Comparison of ENCODE assay signal across 9 mouse cellular contexts in genomic region chr19:10390099-10390680, GRCm38 (mm10). TPM values are rescaled to one million over a fixed set of nuclear protein-coding genes. Genes with fewer than 3 reads are reported as not detected.
DNase-seq lines count a peak whose midpoint lies in the region; ATAC-seq and TF ChIP-seq lines count a peak whose summit lies in the region.
"Had no signal": no experiment of that assay in that cellular context is flagged by ENCODE, and none has a peak within 500 bp of the region (broad histone marks: within the 10 kb centered on the region; RNA-seq: fewer than 3 reads in every experiment).

No protein-coding gene starts in this region.

- no peaks in the 10 kb centered on the region; the same call in 1 of the 2 replicates for H3K4me1 ChIP-seq in heart, embryonic 16.5 days (ENCODE audit: control insufficient read depth, insufficient read depth, low read length)
- H3K4me1 ChIP-seq in cerebellum, adult 2 months (ENCODE audit: control insufficient read depth, insufficient read depth, low read length): peaks cover 36% of the 10 kb centered on the region
- peaks cover 42% of the 10 kb centered on the region for H3K4me1 ChIP-seq in forebrain, embryonic 15.5 days
- H3K4me1 ChIP-seq in liver, postnatal 0 days (ENCODE audit: insufficient read depth): peaks cover 3% of the 10 kb centered on the region; the same call in 1 of the 2 replicates

- TF ChIP-seq CTCF in cerebellum, adult 2 months (IDR thresholded peaks at IDR 0.05; ENCODE audit: borderline replicate concordance, insufficient read depth, low read depth, low read length): no peak
- no peak for TF ChIP-seq CTCF in liver, postnatal 0 days (IDR thresholded peaks at IDR 0.05; ENCODE audit: low read depth)

- no peaks in the 10 kb centered on the region for H3K36me3 ChIP-seq in heart, embryonic 16.5 days (ENCODE audit: control insufficient read depth, insufficient read depth)
- no peaks in the 10 kb centered on the region for H3K36me3 ChIP-seq in forebrain, embryonic 15.5 days
- no peaks in the 10 kb centered on the region for H3K36me3 ChIP-seq in liver, postnatal 0 days (replicated peaks; ENCODE audit: insufficient read depth, low read length)

- no peaks in the 10 kb centered on the region for H3K9me3 ChIP-seq in heart, embryonic 16.5 days (replicated peaks; ENCODE audit: control insufficient read depth, low read length)
- H3K9me3 ChIP-seq in forebrain, embryonic 15.5 days: no peaks in the 10 kb centered on the region
- H3K9me3 ChIP-seq in liver, postnatal 0 days (ENCODE audit: low read length): no peaks in the 10 kb centered on the region

- no peak for ATAC-seq in heart, embryonic 16.5 days (replicated peaks; ENCODE audit: extremely low read depth, insufficient read depth, low FRiP score)
- no peak for ATAC-seq in forebrain, embryonic 15.5 days (replicated peaks)
- ATAC-seq in liver, postnatal 0 days: no peak

- peak overlapping the region; percentile 85 for H3K4me2 ChIP-seq in heart, embryonic 16.5 days (ENCODE audit: low read depth, low read length)
- peak overlapping the region; percentile 50 for H3K4me2 ChIP-seq in forebrain, embryonic 15.5 days (replicated peaks)
- H3K4me2 ChIP-seq in liver, postnatal 0 days (ENCODE audit: low read depth, low read length): no peak overlapping the region

- DNase-seq in heart, postnatal 10 days: no peak
- DNase-seq in cerebellum, adult 2 months: peak; percentile 64 to 66
- peak; percentile 11 for DNase-seq in liver, postnatal 0 days
- no peak for DNase-seq in embryo, embryonic 11 days
- DNase-seq in spleen, adult 18-20 months: no peak
- no peak for DNase-seq in gastrocnemius, postnatal 14 days

- TF ChIP-seq POLR2A in cerebellum, adult 2 months (IDR thresholded peaks at IDR 0.05; ENCODE audit: borderline replicate concordance, insufficient read depth, low read length): no peak

- intact Hi-C loops in heart, postnatal 10 days (cut with DNase I): loop anchor here (2.0 kb wide), 1 partner anchor 95 kb away; no protein-coding TSS in a partner anchor
- intact Hi-C loops in gastrocnemius, postnatal 14 days (cut with DNase I; ENCODE audit: low total_unique reads): loop anchor here (5.0 kb wide), 1 partner anchor 48 kb away; no protein-coding TSS in a partner anchor

- H3K27me3 ChIP-seq in heart, embryonic 16.5 days (ENCODE audit: control insufficient read depth, insufficient read depth, low read length): peaks cover 40% of the 10 kb centered on the region
- H3K27me3 ChIP-seq in cerebellum, adult 2 months (ENCODE audit: control insufficient read depth, insufficient read depth, low read length): no peaks in the 10 kb centered on the region
- no peaks in the 10 kb centered on the region for H3K27me3 ChIP-seq in forebrain, embryonic 15.5 days
- H3K27me3 ChIP-seq in liver, postnatal 0 days (ENCODE audit: insufficient read depth, low read length): peaks cover 39% of the 10 kb centered on the region

- 22% methylated on average over 12 of the region's 12 CpGs for WGBS in heart, embryonic 16.5 days
- 5% methylated on average over 12 of the region's 12 CpGs for WGBS in cerebellum, adult 2 months
- WGBS in forebrain, embryonic 15.5 days: 15% methylated on average over 11 of the region's 12 CpGs
- WGBS in liver, postnatal 0 days (ENCODE audit: insufficient replicate concordance): 24% methylated on average over 10 of the region's 12 CpGs

- H3K9ac ChIP-seq in heart, embryonic 16.5 days (ENCODE audit: low read length): no peak overlapping the region
- peak overlapping the region; percentile 56 for H3K9ac ChIP-seq in forebrain, embryonic 15.5 days (replicated peaks)
- H3K9ac ChIP-seq in liver, postnatal 0 days (replicated peaks): no peak overlapping the region

- H3K4me3 ChIP-seq in heart, embryonic 16.5 days (ENCODE audit: low read length): peak overlapping the region; percentile 64
- H3K4me3 ChIP-seq in cerebellum, adult 2 months (replicated peaks; ENCODE audit: insufficient read depth, low read depth, low read length): peak overlapping the region; percentile 60
- peak overlapping the region; percentile 52 for H3K4me3 ChIP-seq in forebrain, embryonic 15.5 days
- no peak overlapping the region for H3K4me3 ChIP-seq in liver, postnatal 0 days (ENCODE audit: low read depth, low read length)
- H3K4me3 ChIP-seq: myocyte had no signal

- TF ChIP-seq EP300 in liver, postnatal 0 days (IDR thresholded peaks at IDR 0.05; ENCODE audit: low read depth): no peak

- no peak overlapping the region for H3K27ac ChIP-seq in heart, embryonic 16.5 days (ENCODE audit: low read length)
- H3K27ac ChIP-seq in cerebellum, adult 2 months (ENCODE audit: insufficient read depth, low read length): peak overlapping the region; percentile 60; the same call in 1 of the 2 replicates
- no peak overlapping the region for H3K27ac ChIP-seq in forebrain, embryonic 15.5 days (replicated peaks)
- no peak overlapping the region for H3K27ac ChIP-seq in liver, postnatal 0 days (ENCODE audit: low read depth)

RNA-seq across cellular contexts. Expression of gene Syt7, which starts 1.3 kb away (rescaled TPM):
- 0.49 and 0.80 TPM in 2 replicates for polyA plus RNA-seq in heart, embryonic 16.5 days (2015; fragmentation: Nextera tagmentation; extraction: Ambion mirVana)
- total RNA-seq in heart, postnatal 10 days (2021): 10 to 100 TPM; 34.3 to 36.2 TPM
- 173 and 187 TPM in 2 replicates for polyA plus RNA-seq in cerebellum, adult 2 months (2012; rRNA removed)
- polyA plus RNA-seq in forebrain, embryonic 15.5 days (2015; fragmentation: Nextera tagmentation; extraction: Ambion mirVana): 8.9 and 10.3 TPM in 2 replicates
- polyA plus RNA-seq in liver, postnatal 0 days (2015; fragmentation: Nextera tagmentation; extraction: Ambion mirVana): 0.04 and 0.24 TPM in 2 replicates
- 1 to 10 TPM; 2.5 to 2.7 TPM for total RNA-seq in gastrocnemius, postnatal 14 days (2021)

Comparison
In these comparisons a context has a peak if more than half of its experiments do, and no peak if none do; other contexts are left out.
1. DNase-seq: peak in cerebellum, adult 2 months (2 of 2) and liver, postnatal 0 days (single experiment); none in heart, postnatal 10 days (0 of 2), embryo, embryonic 11 days (single experiment), spleen, adult 18-20 months (0 of 2) and gastrocnemius, postnatal 14 days (single experiment).
2. RNA of gene Syt7, which starts 1.3 kb away (polyA plus RNA-seq): 173 to 187 TPM in cerebellum, adult 2 months; 8.9 to 10.3 TPM in forebrain, embryonic 15.5 days, 0.49 to 0.80 TPM in heart, embryonic 16.5 days and 0.04 to 0.24 TPM in liver, postnatal 0 days; every median in the first group is over 10 times any median in the second.